Mouse (Mus musculus) C2C12 (cell line): ENCODE results near the gene Sh3tc1.

Experiments used
- CTCF ChIP-seq: IDR thresholded peaks from one replicate; pipeline ENCODE4 v1.5.1; 2011; ENCODE audit not compliant: control insufficient read depth, insufficient read depth, insufficient read length
- MAX ChIP-seq: IDR thresholded peaks from one replicate; pipeline ENCODE4 v1.6.1; 2011; ENCODE audit warnings: mild to moderate bottlenecking, control low read depth
- USF1 ChIP-seq: IDR thresholded peaks from one replicate; pipeline ENCODE4 v1.6.1; 2011; ENCODE audit warnings: low read depth, mild to moderate bottlenecking, control low read depth, moderate library complexity

DNA sequence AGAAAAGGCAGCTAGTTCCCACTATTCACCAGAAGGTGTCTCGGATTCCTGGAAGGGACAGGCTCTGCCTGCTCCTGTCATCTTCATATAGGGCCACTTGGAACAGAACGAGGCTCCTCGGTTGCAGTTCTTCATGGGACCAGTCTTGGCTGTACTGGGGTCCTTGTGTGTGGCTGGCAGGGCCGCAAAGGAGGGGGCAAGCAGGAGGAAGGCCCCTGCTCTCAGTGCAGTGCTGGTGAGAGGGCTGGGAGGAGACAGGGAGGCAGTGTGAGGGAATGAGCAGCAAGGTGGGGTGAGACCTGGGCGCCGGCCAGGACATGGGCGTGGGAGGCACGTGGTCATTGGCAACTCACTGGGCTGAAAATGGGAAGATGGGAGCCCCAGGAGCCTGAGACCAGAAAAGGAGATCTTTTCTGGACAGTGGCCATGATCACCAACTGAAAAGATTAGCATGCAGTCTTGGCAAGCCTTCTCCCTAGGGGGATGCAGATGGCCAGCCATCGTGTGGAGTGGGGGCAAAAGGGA, 77.7 kb downstream of the Sh3tc1 start:
- TF ChIP-seq CTCF (no peak), MAX (no peak), USF1 (peak; percentile 52)
